Mouse (Mus musculus) forebrain, embryonic 16.5 days (tissue): ENCODE measurements around the gene Aco2. TPM values are rescaled to one million over a fixed set of nuclear protein-coding genes. Genes with fewer than 3 reads are reported as not detected.

ENCODE experiments used
- ATAC-seq: fragments of 200-750 bp; cut with Nextera tagmentation; 2 replicates; pipeline ENCODE4 v1.8.0; 2017; ENCODE audit warnings: mild to moderate bottlenecking, moderate library complexity
- H3K27ac ChIP-seq: fragments of 300-500 bp; sonication (generic); 2 replicates; pipeline ENCODE4 v1.5.1; 2014; ENCODE audit warnings: low read length, control low read depth
- H3K27me3 ChIP-seq: fragments of 300-500 bp; sonication (generic); replicated peaks from 2 replicates; pipeline ENCODE4 v1.6.1; 2014; ENCODE audit warnings: low read length; ENCODE audit not compliant: control insufficient read depth, insufficient read depth
- H3K36me3 ChIP-seq: fragments of 300-500 bp; sonication (generic); 2 replicates; pipeline ENCODE4 v1.6.1; 2014; ENCODE audit not compliant: control insufficient read depth, insufficient read depth
- H3K4me1 ChIP-seq: fragments of 300-500 bp; sonication (generic); replicated peaks from 2 replicates; pipeline ENCODE4 v1.6.1; 2014; ENCODE audit warnings: low read length; ENCODE audit not compliant: control insufficient read depth, insufficient read depth
- H3K4me2 ChIP-seq: fragments of 300-500 bp; sonication (generic); 2 replicates; pipeline ENCODE4 v1.6.1; 2014; ENCODE audit warnings: mild to moderate bottlenecking, low read length, control low read depth
- H3K4me3 ChIP-seq: fragments of 300-500 bp; sonication (generic); replicated peaks from 2 replicates; pipeline ENCODE4 v1.5.1; 2014; ENCODE audit warnings: mild to moderate bottlenecking, low read length, control low read depth
- H3K9ac ChIP-seq: fragments of 300-500 bp; sonication (generic); replicated peaks from 2 replicates; pipeline ENCODE4 v1.6.1; 2014; ENCODE audit warnings: low read depth, low read length, control low read depth
- H3K9me3 ChIP-seq: fragments of 300-500 bp; sonication (generic); 2 replicates; pipeline ENCODE4 v1.6.1; 2016; ENCODE audit warnings: low read length; ENCODE audit not compliant: control insufficient read depth
- WGBS: fragments of 180-500 bp; shearing (Covaris S2); extraction: QIAGEN DNeasy Blood & Tissue Kit; methylation state at CpG from one replicate; pipeline ENCODE4 v1.1.7; 2014; 5-methylcytosine and 5-hydroxymethylcytosine counted together
- polyA plus RNA-seq: library from polyadenylated mRNA; unstranded; fragments of >200 nt; fragmentation: Nextera tagmentation; extraction: Ambion mirVana; gene quantifications from 2 replicates; pipeline ENCODE4 v1.2.1, GENCODE M21; 2015

Gene Aco2
- polyA plus RNA-seq, 1 experiment from 2014 or later, result 260 TPM

DNA sequence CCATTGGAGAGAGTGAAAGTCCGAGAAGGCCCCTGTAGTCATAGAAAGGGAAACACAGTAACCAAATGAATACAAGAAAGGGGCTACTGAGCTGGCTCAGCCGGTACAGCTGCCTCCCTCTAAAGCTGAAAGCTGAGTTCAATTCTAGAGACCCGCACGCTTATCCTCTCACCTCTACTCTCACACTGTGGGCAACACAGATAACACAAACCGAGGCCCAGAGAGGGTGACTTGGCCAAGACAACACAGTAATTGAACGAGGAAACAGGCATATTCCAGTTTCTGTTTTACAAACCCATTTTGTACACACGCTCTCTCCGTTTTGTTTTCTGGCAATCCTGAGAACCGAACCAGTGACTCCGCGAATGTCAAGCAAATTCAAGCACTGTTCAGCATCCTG is 52.8 kb downstream of the Aco2 start:
- Histone ChIP-seq H3K4me2 (peak overlapping the region; percentile 92), H3K4me3 (peak overlapping the region; percentile 91), H3K27ac (no peak overlapping the region), H3K27me3 (no peaks in the 10 kb centered on the region), H3K36me3 (no peaks in the 10 kb centered on the region), H3K4me1 (peaks cover 38% of the 10 kb centered on the region), H3K9me3 (no peaks in the 10 kb centered on the region), H3K9ac (no peak overlapping the region)
- 80% methylated on average over 11 of the region's 11 CpGs for WGBS
- ATAC-seq, result no peak

DNA sequence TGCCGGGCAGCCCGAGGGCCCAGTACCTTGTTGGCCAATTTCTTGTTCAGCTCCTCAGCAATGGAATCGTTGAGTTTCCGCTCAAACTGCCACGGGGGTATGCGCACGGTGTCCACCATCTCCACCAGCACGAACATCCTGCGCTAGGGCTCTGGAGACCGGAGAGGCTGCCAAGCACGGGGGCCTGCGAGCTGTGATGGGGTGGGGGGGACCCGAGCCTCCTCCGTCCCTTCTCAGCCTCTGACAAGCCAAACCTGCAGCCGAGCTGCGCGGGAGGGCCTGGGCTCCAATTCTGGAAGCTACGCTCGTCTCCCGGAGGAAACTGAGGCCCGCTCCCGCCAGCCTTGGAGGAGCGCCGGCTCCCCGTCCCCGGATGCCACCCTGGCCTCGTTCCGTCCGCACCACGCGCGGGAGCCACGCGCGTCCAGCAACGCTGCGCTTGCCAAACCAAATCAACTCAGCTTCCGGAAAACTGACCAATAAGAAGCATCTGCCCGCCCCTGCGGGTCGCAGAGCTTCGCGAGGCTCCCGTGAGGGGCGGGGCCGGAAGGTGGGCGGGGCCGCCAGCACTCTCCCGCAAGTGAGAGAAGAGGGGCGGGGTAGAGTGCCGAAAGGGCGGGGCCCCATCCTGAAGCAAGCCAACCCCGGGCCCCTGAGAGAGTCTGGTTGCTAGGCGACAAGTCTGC is 53.8 kb downstream of the Aco2 start, which contains the start of gene Polr3h:
Polr3h (minus strand) TSS at position 481 of the 686 bp plus-strand sequence.
- H3K27ac ChIP-seq, result peak within 1 kb of the TSS; percentile 88
- no peaks in the 10 kb centered on the region for H3K27me3 ChIP-seq
- peak within 1 kb of the TSS; percentile 91 for H3K4me3 ChIP-seq
- H3K4me1 ChIP-seq, result peaks cover 38% of the 10 kb centered on the region
- ATAC-seq, result peak; percentile 95
- no peaks in the 10 kb centered on the region for H3K9me3 ChIP-seq
- H3K9ac ChIP-seq, result peak within 1 kb of the TSS; percentile 78
- WGBS, result under 1% methylated on average over 54 of the region's 54 CpGs
- H3K4me2 ChIP-seq, result peak within 1 kb of the TSS; percentile 92
- H3K36me3 ChIP-seq, result no peaks in the 10 kb centered on the region

DNA sequence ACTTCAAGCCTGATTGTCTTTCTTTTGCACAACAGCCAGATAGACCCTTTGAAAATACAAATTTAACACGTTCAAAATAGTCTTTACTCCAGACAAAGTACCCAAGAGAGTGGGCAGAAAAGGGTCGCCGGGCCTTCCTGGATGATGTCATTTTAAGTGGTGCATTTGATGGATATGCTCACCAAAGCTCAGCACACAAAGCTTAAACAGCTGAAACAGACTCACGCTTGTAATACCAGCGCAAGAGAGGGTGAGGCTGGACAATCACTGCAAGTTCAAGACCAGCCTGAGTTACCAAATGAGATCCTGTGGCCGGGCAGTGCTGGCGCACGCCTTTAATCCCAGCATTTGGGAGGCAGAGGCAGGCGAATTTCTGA is 54.3 kb downstream of the Aco2 start:
- no peak overlapping the region for H3K9ac ChIP-seq
- WGBS, result 17% methylated on average over 9 of the region's 9 CpGs
- H3K4me1 ChIP-seq, result peaks cover 34% of the 10 kb centered on the region
- H3K27ac ChIP-seq, result peak overlapping the region; percentile 88
- ATAC-seq, result peak; percentile 62
- peak overlapping the region; percentile 92 for H3K4me2 ChIP-seq
- H3K36me3 ChIP-seq, result no peaks in the 10 kb centered on the region
- no peaks in the 10 kb centered on the region for H3K27me3 ChIP-seq
- no peaks in the 10 kb centered on the region for H3K9me3 ChIP-seq
- H3K4me3 ChIP-seq, result peak overlapping the region; percentile 91

- Histone ChIP-seq H3K27me3 (no peaks in the 10 kb centered on the region), H3K4me1 (peaks cover 28% of the 10 kb centered on the region), H3K9me3 (no peaks in the 10 kb centered on the region), H3K4me3 (no peak overlapping the region), H3K27ac (peak overlapping the region; percentile 88), H3K36me3 (no peaks in the 10 kb centered on the region), H3K9ac (0 out of 2 replicates have a peak overlapping the region, but pooled peaks have one; percentile 18), H3K4me2 (no peak overlapping the region)
- no peak for ATAC-seq
- 16% methylated on average over 4 of the region's 4 CpGs for WGBS
Observed at GRCm38 (mm10) chr15:81927741-81928140, 55.6 kb downstream of the Aco2 start.

DNA sequence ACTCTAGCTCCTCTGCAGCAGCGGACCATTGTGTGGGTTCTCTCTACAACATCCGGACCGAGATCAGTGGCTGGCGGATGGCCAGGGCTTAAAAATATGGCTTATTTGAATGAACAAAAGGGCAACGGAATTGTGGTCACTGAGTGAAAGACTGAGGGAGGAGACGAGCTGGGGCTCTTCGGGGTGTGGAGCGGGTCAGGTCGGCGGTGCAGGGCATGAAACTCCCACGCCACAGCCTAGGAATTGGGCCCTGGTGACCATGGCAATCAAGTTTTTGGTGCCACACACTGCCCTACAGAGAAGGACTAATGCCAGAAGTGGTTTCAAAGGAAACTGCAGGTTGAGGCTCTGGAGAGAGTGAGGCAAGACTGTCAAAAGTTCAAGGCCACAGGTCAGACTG is 56.2 kb downstream of the Aco2 start:
- peak overlapping the region; percentile 11; the same call in 1 of the 2 replicates for H3K27ac ChIP-seq
- no peak overlapping the region for H3K9ac ChIP-seq
- WGBS, result 12% methylated on average over 11 of the region's 11 CpGs
- H3K36me3 ChIP-seq, result no peaks in the 10 kb centered on the region
- no peak overlapping the region for H3K4me2 ChIP-seq
- H3K9me3 ChIP-seq, result no peaks in the 10 kb centered on the region
- H3K4me1 ChIP-seq, result peaks cover 27% of the 10 kb centered on the region
- H3K4me3 ChIP-seq, result no peak overlapping the region
- no peak for ATAC-seq
- H3K27me3 ChIP-seq, result no peaks in the 10 kb centered on the region

- 26% methylated on average over 12 of the region's 12 CpGs for WGBS
- Histone ChIP-seq H3K4me1 (peaks cover 20% of the 10 kb centered on the region), H3K9ac (peak overlapping the region; percentile 22; the same call in 1 of the 2 replicates), H3K27me3 (no peaks in the 10 kb centered on the region), H3K27ac (peak overlapping the region; percentile 27), H3K4me2 (no peak overlapping the region), H3K9me3 (no peaks in the 10 kb centered on the region), H3K4me3 (no peak overlapping the region), H3K36me3 (no peaks in the 10 kb centered on the region)
- no peak; the same call in 1 of the 2 replicates for ATAC-seq
Observed at GRCm38 (mm10) chr15:81932951-81933470, 60.9 kb downstream of the Aco2 start.

DNA sequence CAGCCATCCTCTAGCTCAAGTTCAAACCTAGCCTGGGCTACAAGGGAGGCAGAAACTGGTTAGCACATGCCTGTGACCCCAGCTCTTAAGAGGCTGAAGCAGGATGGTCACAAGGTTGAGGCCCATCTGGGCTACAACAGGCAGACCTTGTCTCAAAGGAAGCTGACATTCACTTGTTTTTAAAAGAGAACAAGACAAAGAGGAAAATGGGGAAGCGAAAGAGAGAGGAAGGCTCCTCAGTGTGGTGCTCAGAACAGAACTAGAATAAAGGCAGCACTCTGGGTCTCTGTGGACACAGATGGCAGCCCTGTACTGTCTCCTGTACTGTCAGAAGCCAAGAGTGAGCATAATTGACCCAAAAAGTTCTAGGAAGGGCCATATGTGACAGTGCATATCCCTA is 61.9 kb downstream of the Aco2 start:
- ATAC-seq, result no peak
- Histone ChIP-seq H3K27me3 (no peaks in the 10 kb centered on the region), H3K9me3 (no peaks in the 10 kb centered on the region), H3K27ac (no peak overlapping the region), H3K4me2 (no peak overlapping the region), H3K36me3 (no peaks in the 10 kb centered on the region), H3K9ac (no peak overlapping the region), H3K4me1 (peaks cover 28% of the 10 kb centered on the region), H3K4me3 (no peak overlapping the region)
- 72% methylated on average over 1 of the region's 1 CpGs for WGBS

DNA sequence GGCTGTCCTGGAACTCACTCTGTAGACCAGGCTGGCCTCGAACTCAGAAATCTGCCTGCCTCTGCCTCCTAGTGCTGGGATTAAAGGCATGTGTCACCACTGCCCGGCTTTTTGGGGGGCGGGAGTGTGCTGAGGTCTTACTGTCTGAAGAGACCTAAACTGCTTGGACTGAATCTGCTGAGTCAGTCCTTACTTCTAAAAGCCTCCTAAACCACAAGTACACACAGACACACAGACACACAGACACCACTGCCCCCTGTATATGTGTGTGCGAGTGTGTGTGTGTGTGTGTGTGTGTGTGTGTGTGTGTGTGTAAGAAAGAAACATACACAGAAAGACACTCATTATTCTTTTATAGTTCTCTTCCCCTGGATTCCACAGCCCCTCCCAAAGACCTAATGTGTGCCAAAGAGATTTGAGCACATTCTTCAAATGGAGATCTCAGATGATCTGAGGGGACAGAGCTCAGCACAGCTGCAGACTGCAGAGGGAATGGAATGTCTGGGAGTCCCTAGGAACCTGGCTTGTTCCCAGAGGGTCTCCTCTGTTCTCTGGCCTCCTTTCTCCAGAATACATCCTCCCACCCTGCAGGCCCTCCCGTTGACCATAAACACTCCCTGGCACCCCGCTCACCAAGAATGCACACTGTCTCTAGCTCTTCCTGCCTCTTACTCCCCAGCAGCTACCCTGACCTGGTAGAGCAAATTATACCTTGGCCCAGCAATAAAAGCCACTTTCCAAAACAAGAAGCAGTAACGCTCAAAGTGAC is 63.9 kb downstream of the Aco2 start:
- Histone ChIP-seq H3K36me3 (no peaks in the 10 kb centered on the region), H3K4me2 (peak overlapping the region; percentile 60), H3K4me3 (peak overlapping the region; percentile 74), H3K27me3 (no peaks in the 10 kb centered on the region), H3K4me1 (peaks cover 28% of the 10 kb centered on the region), H3K27ac (peak overlapping the region; percentile 80), H3K9ac (peak overlapping the region; percentile 82), H3K9me3 (no peaks in the 10 kb centered on the region)
- 60% methylated on average over 7 of the region's 7 CpGs for WGBS
- peak; percentile 5; the same call in 1 of the 2 replicates for ATAC-seq

GRCm38 (mm10) chr15:81936679-81937078 is 64.6 kb downstream of the Aco2 start, which contains the start of gene Csdc2:
Gene Csdc2 (plus strand): TSS chr15:81936759.
- H3K36me3 ChIP-seq, result no peaks in the 10 kb centered on the region

More at GRCm38 (mm10) chr15:81936679-81937078, 64.6 kb downstream of the Aco2 start, which contains the start of gene Csdc2:
- 2% methylated on average over 12 of the region's 12 CpGs for WGBS
- H3K4me3 ChIP-seq, result peak within 1 kb of the TSS; percentile 74
- peak within 1 kb of the TSS; percentile 82 for H3K9ac ChIP-seq
- peak within 1 kb of the TSS; percentile 60 for H3K4me2 ChIP-seq
- peak; percentile 80 for ATAC-seq
- H3K4me1 ChIP-seq, result peaks cover 28% of the 10 kb centered on the region
- peak within 1 kb of the TSS; percentile 80 for H3K27ac ChIP-seq
- H3K27me3 ChIP-seq, result no peaks in the 10 kb centered on the region
- no peaks in the 10 kb centered on the region for H3K9me3 ChIP-seq
